Mouse (Mus musculus): ENCODE measurements around the gene Akt1. TPM values are rescaled to one million over a fixed set of nuclear protein-coding genes. Genes with fewer than 3 reads are reported as not detected.
A peak's percentile ranks its signal among the peaks of the same experiment; 100 is the strongest.

The Akt1 gene
- polyA plus RNA-seq, 1 experiment from 2014 or later = 281 TPM

DNA sequence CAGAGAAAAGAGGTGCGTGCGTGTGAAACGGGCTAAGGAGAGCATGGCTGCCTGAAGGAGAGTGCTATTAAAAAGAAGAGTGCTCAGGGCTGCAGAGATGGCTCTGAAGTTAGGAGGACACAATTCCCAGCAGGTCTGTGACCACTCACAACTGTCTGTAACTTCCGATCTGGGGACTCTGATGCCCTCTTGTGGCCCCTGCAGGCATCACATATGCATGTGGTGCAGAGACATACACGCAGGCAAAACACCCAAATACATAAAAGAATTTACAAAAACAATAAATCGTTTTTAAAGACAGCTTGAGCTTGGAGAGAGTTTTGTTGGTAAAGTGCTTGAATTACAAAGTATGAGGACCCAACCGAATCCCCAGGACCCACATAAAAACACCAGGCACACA lies 42.5 kb upstream of the Akt1 start:
- ChIA-PET CTCF (interaction anchor here (0.8 to 1.1 kb wide), 2 partner anchors 10 to 13 kb away, joined by 3 read pairs; no protein-coding TSS in a partner anchor), POLR2A (no interaction called here)
- in situ Hi-C loops (cut with MboI; ENCODE audit: low pct_unique_long_range_greater_than_20kb) = no loop called here
- DNase-seq (ENCODE audit: low read depth, low spot score) (no peak), ATAC-seq (no peak)
- TF ChIP-seq CTCF (IDR thresholded peaks at IDR 0.05) = no peak
- H3K27me3 ChIP-seq = no peaks in the 10 kb centered on the region

DNA sequence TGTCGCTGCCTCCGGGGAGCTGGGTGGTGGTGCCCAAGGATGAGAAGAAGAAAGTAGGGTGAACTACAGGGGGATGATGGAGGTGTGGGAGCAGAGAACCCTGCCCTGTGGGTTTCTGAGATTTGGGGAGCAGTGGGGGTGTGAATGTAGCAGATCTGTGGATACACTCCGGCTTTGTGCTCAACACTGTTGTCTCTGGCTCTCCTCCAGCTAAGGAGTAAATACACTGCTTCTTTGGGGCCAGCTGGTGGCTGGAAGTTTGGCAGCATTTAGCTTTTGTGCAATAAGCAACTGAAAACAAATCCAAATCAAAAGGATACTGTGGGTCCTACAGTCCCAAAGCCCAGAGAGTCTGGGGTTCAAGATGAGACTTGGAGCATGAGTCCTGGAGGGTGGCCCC lies 39.3 kb upstream of the Akt1 start:
- ATAC-seq = peak; percentile 35
- DNase-seq (ENCODE audit: low read depth, low spot score) = no peak
- in situ Hi-C loops (cut with MboI; ENCODE audit: low pct_unique_long_range_greater_than_20kb) = no loop called here
- CTCF ChIA-PET = interaction anchor here (1.0 kb wide), 1 partner anchor 39 kb away, joined by 3 read pairs; the partner anchor contains the start of gene Akt1
- TF ChIP-seq CTCF (IDR thresholded peaks at IDR 0.05) = no peak
- POLR2A ChIA-PET = no interaction called here
- H3K27me3 ChIP-seq = peaks cover 3% of the 10 kb centered on the region

DNA sequence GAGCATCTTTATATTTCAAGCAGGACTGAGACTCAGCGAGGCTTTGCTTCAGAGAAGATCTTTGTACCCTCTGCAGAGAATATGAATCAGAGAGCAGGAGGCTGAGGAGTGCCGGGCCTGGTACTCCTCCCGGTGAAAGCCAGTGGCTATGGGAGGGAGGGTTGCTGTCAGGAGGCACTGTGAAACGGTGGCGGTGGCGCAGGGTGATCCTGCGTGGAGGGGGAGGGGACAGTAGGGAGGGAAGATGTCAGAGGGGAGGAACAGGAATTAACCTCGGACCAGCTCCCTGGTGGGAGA lies 32.8 kb upstream of the Akt1 start:
- in situ Hi-C loops (cut with MboI; ENCODE audit: low pct_unique_long_range_greater_than_20kb) = loop anchor here (5.0 kb wide), 1 partner anchor 55 kb away; no protein-coding TSS in a partner anchor
- ATAC-seq = no peak
- POLR2A ChIA-PET = interaction anchor here (1.2 kb wide), 1 partner anchor 29 kb away, joined by 3 read pairs; the partner anchor contains the start of gene Zbtb42
- peaks cover 4% of the 10 kb centered on the region for H3K27me3 ChIP-seq
- DNase-seq (ENCODE audit: low read depth, low spot score) = no peak
- no peak for TF ChIP-seq CTCF (IDR thresholded peaks at IDR 0.05)
- CTCF ChIA-PET = interaction anchor here (1.0 to 1.4 kb wide), 4 partner anchors 8 to 33 kb away, joined by 3 to 6 read pairs (median 4); partner anchors contain the start of gene Akt1

DNA sequence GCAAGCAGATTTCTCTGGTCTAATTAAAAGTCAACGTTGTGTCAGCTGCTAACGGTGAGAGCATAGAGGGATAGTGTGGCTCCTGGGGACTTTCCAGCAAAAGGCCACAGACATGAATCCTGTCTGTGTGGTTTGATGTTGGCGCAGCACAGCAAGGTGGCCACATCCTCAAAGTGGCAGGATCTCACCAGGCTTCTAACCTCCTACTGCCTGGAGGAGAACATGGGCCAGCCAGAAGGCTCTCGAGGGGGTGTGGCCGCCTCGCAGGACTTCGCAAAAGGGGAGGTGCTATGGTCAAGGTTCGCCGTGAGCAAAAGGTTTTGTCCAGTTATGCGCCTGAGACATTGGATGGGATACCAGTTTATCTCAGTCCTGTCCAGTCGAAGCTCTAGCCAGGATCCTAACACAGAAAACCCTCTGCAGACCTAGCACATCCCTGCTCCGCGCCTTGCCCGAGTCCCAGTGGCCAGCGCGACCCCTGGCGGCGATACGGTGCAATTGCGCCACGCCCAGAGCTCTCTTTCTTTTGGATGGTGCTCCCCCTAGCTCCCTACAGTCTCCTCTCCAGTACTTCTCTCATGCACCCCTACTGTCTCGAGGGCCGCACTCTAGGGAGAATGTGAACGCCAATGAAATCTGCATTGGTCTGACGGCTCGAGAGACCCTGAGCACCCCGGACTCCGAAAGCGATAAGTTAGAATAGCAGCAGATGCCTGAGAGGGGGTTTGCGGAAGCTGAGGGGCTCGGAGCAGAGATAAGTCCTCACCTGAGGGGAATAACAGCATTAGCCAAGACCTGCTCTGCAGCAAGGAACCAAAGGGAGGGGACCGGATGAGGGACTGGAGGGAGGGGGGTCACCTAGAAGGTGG lies 32.3 kb upstream of the Akt1 start:
- ChIA-PET POLR2A (interaction anchor here (1.2 kb wide), 1 partner anchor 29 kb away, joined by 3 read pairs; the partner anchor contains the start of gene Zbtb42), CTCF (interaction anchor here (0.7 to 1.4 kb wide), 9 partner anchors 8 to 116 kb away, joined by 3 to 6 read pairs (median 4); partner anchors contain the start of gene Akt1)
- in situ Hi-C loops (cut with MboI; ENCODE audit: low pct_unique_long_range_greater_than_20kb) = loop anchor here (5.0 kb wide), 1 partner anchor 55 kb away; no protein-coding TSS in a partner anchor
- peak; percentile 96 for TF ChIP-seq CTCF (IDR thresholded peaks at IDR 0.05)
- DNase-seq (ENCODE audit: low read depth, low spot score) = no peak
- ATAC-seq = peak; percentile 38
- H3K27me3 ChIP-seq = peaks cover 4% of the 10 kb centered on the region

DNA sequence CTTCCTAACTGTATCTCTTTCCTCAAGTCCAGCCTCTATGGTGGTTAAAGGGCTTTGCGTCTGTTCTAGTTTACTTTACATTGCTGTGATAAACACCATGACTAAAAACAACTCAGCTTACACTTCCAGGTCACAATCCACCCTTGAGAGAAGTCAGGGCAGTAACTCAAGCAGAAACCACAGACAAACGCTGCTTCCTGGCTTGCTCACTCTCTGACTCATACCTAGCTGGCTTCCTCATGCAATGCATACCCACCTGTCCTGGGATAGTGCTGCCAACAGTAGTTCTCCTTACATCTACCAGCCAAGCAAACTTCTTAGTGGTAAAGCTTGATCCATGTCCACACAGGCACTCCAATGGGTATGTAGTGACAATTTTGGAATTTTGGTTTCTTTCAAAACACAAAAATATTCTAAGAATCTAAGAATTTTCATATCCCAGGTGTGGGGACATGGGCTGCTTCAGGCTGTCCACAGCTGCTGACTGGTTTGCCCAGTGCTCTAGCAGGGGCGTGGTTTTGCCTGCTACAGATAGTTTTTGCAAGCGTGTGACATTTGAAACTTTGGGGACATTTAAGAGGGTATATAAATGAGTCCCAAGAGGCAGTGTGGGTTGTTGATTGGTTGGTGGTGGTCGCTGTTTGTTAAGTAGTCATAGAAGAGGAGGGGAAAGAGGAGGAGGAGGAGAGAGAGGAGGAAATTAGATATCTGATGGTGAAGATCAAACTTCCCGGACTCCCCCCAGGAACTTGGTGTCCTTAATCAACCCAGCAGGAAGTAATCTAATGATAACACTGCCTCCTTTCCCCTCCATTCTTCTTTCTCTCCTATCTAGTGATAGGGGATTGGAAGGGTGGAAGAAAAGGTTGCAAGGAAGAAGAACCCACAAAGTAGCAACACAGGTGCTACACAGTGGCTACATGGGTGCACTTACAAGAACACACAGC lies 28.0 kb upstream of the Akt1 start:
- no peak for TF ChIP-seq CTCF (IDR thresholded peaks at IDR 0.05)
- POLR2A ChIA-PET = interaction anchor here (1.2 kb wide), 1 partner anchor 13 kb away, joined by 3 read pairs; no protein-coding TSS in a partner anchor
- no peaks in the 10 kb centered on the region for H3K27me3 ChIP-seq
- in situ Hi-C loops (cut with MboI; ENCODE audit: low pct_unique_long_range_greater_than_20kb) = no loop called here
- peak; percentile 71 for ATAC-seq
- CTCF ChIA-PET = no interaction called here
- no peak for DNase-seq (ENCODE audit: low read depth, low spot score)

DNA sequence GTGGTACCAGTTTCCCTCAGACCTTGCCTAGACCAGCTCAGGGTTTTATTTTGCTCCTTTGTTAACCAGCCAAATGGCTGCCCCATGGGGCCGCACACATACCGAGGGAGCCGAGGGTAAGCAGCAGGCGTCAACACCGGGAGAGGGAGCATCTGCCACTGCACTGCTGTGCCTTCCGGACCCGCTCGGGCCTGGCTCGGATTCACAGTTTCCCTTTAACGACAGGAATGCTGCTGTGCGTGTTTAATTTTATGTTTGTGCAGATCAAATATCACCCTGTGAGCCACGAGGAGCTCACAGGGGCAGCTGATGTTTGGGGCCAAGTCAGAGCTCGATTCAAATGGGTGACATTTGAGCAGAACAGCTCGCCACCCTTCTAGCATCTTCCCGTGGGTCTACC lies 25.8 kb upstream of the Akt1 start:
- POLR2A ChIA-PET = no interaction called here

DNA sequence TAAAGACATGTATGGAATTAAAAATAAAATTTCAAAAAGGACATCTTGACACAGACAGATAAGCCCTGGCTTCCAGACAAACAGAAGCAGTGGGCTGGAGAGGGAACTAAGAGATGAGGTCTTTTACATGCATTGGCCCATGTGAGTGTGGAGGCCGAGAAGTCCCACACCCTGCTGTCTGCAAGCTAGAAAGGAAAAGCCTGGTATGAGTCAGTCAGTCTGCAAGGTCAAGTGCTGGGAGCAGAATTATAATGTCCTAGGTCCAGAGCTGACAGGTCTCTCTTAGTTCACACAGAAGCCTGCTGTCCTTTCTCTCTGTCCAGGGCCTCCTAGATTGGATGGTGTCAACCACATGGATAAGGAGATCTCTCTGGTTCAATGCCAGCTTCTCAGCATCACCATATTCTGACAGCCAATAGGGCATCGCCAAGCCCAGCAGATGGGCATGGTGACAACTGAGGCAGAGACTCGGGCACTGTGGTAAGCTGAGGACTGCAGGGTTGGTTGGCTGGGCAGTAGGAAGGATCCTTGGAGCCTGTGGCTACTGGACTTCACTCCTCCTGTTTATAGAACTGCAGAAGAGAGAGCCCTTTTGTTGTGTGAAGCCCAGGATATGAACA lies 22.2 kb upstream of the Akt1 start:
- DNase-seq (ENCODE audit: low read depth, low spot score) (no peak), ATAC-seq (no peak)
- CTCF ChIA-PET = no interaction called here
- POLR2A ChIA-PET = no interaction called here
- H3K27me3 ChIP-seq = no peaks in the 10 kb centered on the region
- no peak for TF ChIP-seq CTCF (IDR thresholded peaks at IDR 0.05)
- in situ Hi-C loops (cut with MboI; ENCODE audit: low pct_unique_long_range_greater_than_20kb) = no loop called here

More for the DNA sequence above, 25.8 kb upstream of the Akt1 start:
- in situ Hi-C loops (cut with MboI; ENCODE audit: low pct_unique_long_range_greater_than_20kb) = no loop called here
- DNase-seq (ENCODE audit: low read depth, low spot score) = no peak
- H3K27me3 ChIP-seq = no peaks in the 10 kb centered on the region
- TF ChIP-seq CTCF (IDR thresholded peaks at IDR 0.05) = no peak
- CTCF ChIA-PET = interaction anchor here (1.1 to 1.3 kb wide), 2 partner anchors 12 to 26 kb away, joined by 3 read pairs; partner anchors contain the start of gene Akt1
- no peak for ATAC-seq

DNA sequence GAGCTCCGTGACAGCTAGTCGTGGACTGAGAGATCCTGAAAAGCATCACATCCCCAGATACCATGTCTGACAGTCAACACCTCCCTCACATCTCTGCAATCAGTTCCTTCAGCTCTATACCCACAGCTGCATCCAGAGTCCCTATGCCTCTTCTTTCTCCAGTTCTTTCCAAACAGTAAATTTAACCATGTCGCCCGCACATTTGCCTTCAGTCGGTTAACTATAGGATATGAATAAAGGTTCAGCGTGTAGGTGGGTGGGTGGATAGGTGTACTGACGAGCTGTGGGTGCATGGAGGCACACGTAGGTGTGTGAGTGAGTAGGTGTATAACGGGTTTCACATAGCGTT lies 19.4 kb upstream of the Akt1 start:
- in situ Hi-C loops (cut with MboI; ENCODE audit: low pct_unique_long_range_greater_than_20kb) = no loop called here
- TF ChIP-seq CTCF (IDR thresholded peaks at IDR 0.05) = no peak
- no peaks in the 10 kb centered on the region for H3K27me3 ChIP-seq
- ChIA-PET CTCF (interaction anchor here (1.5 kb wide), 1 partner anchor 13 kb away, joined by 6 read pairs; no protein-coding TSS in a partner anchor), POLR2A (interaction anchor here (0.7 to 2.2 kb wide), 2 partner anchors 16 to 24 kb away, joined by 3 to 7 read pairs; partner anchors contain the start of gene Zbtb42)
- ATAC-seq = no peak
- DNase-seq (ENCODE audit: low read depth, low spot score) = no peak

DNA sequence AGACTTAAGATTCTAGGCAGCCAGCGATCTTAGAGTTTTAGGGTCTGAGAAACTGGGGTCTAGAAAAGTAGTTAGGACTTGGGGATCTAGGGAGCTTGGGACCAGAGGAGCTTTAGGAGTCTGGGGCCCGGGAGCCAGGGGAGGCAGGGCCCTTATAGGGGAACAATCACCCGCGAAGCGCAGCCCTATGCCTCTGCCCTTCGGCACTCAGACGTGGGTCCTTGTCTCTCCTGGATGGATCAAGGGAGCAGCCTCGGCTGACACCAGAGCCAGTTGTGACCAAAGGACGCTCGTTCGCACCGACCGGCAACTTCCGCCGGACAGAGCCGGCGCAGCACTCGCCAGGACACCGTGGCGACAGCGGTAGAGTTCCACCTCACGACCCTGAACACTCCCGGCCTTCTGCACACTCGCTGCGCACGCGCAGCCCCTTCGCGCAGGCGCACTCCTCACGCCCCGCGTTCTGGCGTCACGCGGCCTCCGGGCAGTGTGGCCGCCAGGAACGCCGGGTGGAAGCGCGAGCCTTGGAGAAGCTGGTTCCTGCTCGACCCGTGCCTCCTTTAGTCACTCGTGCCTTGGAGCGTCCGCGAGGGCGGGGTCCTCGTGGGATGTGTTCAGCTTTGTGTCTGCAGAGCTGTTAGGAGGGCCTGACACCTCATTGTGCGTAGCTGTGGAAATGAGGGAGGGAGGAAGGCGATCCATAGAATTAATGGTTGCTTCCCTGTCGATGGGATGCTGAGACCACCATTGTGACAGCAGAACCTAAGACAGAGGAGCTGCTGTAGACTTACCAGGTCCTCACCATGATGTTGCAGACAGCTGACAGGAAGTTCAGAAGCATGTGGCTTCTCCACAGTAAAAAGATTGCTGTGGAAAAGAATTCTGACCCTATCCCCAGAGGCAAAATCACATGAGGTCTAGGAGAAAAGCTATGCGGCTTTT lies 18.8 kb upstream of the Akt1 start:
- ChIA-PET POLR2A (interaction anchor here (0.7 to 2.2 kb wide), 4 partner anchors 15 to 296 kb away, joined by 3 to 7 read pairs (median 3); partner anchors contain the start of genes Akt1 and Zbtb42), CTCF (interaction anchor here (1.4 to 1.5 kb wide), 2 partner anchors 14 kb away, joined by 3 to 6 read pairs; no protein-coding TSS in a partner anchor)
- no peaks in the 10 kb centered on the region for H3K27me3 ChIP-seq
- TF ChIP-seq CTCF (IDR thresholded peaks at IDR 0.05) = no peak
- no peak for DNase-seq (ENCODE audit: low read depth, low spot score)
- peak; percentile 80 for ATAC-seq
- in situ Hi-C loops (cut with MboI; ENCODE audit: low pct_unique_long_range_greater_than_20kb) = no loop called here

Measured in Patski (cell line).